Mouse (Mus musculus) ovary, postnatal 10 days (tissue): ENCODE measurements around the gene Npm1.

Experiments used
- DNase-seq: peaks from one replicate; pipeline ENCODE4 v3.0.0; 2022; ENCODE audit warnings: low spot score

The Npm1 gene

GRCm38 (mm10) chr11:33180701-33181116 is 17.7 kb upstream of the Npm1 start:
- no peak for DNase-seq

GRCm38 (mm10) chr11:33179802-33180201 is 16.8 kb upstream of the Npm1 start:
- DNase-seq, result no peak

- DNase-seq, result no peak
Observed at GRCm38 (mm10) chr11:33176525-33177245, 13.7 kb upstream of the Npm1 start.

GRCm38 (mm10) chr11:33175768-33176167 is 12.8 kb upstream of the Npm1 start:
- no peak for DNase-seq

- DNase-seq, result no peak
Observed at GRCm38 (mm10) chr11:33170489-33170888, 7.5 kb upstream of the Npm1 start.

DNA sequence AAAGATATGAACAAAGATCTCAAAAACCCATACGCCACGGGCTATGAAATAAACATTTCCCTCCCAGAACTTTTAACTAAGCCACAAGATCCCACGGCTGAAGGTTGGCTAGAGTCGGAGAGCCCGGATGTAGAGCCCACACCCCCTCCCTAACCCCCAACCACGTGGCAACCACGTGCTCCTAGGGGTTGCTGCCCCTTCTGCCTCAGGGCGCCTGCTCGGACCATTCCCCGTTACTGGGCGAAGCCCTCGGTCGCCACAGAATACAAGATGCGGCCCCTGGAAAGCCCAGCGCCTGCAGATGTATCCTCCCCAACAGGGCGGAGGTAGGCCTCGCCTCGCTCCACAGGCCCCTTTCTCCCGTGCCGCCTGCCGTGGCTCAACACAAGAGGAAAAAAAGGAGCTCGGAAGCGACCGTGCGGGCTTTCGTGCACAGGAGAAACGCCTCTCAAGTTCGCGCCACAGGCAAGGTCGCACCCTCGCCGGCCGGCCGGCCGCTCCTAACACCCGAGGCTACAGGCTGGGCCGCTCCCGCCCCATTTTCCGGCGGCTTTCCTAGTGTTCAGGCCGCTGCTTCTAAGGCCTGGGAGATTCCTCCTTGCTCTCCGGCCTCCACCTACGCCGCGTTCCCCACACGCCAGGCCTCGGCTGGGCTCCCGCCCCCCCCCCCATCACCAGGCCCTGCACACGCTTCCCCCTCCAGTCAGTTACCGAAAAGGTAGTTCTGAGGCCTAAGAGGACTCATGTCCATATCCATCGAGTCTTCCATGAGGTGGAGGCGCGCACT is 602 bp downstream of the Npm1 start:
- DNase-seq, result no peak

DNA sequence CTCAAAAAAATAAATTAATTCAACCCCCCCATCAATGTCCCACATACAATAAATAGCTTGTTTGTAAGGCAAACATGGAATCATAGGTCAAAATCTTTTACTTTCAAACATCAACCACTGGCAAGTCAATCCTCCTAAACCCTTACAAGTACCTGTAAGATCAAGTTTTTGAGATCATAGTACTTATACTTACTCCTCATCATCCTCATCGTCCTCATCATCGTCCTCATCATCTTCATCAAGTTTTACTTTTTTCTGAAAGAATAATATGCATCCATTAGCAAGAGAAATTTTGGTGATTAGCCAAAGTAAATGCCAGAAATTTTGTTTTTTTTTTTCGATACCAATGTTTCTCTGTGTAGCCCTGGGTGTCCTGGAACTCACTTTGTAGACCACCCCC is 3.3 kb downstream of the Npm1 start:
- no peak for DNase-seq

GRCm38 (mm10) chr11:33157453-33158196 is 5.4 kb downstream of the Npm1 start:
- no peak for DNase-seq

DNA sequence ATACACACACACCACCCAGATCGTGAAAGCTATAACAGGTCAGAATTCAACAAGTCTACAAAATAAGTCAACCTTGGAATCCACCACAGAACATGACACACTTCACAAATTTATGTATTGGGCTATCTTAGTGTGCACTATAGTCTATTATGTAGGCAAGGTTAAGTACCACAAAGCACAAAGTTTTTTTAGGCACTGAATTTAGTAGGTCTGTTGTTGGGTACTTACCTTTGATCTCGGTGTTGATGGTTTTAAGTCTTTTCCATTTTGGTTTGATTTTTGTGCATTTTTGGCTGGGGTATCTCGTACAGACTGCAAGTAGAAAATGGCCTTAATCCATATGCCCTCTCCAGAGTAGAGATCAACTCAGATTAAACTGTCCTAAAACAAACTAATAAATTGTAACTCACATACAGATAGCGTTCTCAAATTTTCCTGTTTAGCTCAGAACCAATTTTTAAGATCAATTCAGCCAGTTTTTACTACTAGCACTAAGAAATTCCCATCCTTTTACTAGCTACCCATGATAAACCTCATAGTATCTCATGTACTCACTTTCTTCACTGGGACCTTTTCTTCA is 6.5 kb downstream of the Npm1 start:
- DNase-seq, result no peak

- DNase-seq, result no peak
Observed at GRCm38 (mm10) chr11:33154459-33154858, 8.5 kb downstream of the Npm1 start.

DNA sequence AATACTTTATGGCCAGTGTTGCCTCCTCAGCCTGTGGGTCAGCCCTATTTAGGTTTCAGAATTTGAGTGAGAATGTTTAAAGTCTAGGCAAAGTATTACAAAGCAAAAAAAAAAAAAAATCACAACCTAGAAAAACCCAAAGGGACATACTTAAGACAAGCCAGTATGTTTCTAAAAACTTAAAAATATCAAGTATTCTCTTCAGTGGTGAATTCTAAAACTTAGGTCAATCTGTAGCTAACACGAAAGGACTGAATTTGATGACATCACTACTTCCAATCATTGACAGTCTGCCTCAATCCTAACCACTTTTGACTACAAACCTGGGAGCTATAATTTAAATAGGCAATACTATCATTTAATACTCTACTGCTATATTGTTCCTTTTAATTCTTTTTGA is 10.0 kb downstream of the Npm1 start:
- DNase-seq, result no peak

- no peak for DNase-seq
Observed at GRCm38 (mm10) chr11:33151780-33152145, 11.2 kb downstream of the Npm1 start.

DNA sequence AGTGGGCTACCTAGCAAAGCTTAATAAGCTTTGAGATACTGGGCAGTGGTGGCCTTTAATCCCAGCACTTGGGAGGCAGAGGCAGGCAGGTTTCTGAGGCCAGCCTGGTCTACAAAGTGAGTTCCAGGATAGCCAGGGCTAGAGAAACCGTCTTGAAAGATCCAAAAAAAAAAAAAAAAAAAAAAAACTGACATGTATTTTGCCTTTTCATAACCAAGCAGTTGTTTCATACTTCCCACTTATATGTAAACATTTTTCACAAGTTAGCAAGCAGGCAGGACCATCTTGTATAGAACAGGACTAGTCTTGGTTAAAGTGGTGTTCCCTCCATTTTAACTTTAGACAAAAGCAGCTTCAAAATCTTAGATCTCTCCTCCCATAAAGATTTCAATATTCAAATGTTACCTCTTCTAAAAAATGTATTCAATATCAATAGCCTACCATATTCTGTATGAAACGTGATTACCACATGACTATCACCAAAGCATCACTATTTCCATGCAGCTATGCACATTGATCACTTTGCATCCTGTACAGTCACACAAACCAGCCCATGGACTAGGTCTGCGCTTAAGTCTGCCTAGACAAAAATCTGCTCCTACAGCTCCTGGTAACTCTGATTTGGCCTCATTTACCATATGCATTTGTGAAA is 11.8 kb downstream of the Npm1 start:
- DNase-seq, result no peak

GRCm38 (mm10) chr11:33150364-33150763 is 12.6 kb downstream of the Npm1 start:
- no peak for DNase-seq

DNA sequence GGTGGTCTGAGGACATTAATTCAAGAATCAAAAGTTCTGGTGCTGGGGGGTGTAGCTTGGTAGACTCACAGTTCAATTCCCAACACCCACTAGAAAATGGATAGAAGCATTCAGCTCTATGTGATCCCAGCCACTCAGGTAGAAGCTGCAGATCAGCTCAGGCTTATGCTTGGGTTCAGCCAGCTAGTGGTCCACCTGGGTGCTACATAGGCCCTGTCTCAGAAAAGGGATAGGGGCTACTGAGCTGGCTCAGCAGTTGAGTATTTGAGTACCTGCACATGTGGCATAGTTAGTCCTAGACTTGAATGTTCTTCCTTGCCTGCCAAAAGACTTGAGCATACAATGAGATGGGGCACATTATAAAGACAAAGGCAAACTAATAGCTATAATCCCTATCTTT is 13.6 kb downstream of the Npm1 start:
- DNase-seq, result no peak

DNA sequence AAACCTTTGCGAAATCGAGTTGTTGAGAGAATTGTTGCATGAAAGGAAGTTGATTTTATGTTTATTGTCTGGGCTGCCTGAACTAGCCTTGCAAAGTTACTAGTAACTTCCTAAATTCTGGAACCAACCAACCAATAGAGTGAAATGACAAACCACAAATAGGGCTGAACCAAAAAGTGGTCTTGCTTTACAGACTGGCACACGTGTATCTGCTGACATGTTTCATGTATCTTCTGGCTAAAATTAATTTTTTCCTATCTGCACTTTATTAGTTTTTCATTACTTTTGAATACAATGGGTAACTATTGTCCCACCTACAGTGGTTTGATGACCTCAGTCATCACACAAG is 13.9 kb downstream of the Npm1 start:
- no peak for DNase-seq

- peak; percentile 44 for DNase-seq
Observed at GRCm38 (mm10) chr11:33148338-33149087, 14.5 kb downstream of the Npm1 start.

DNA sequence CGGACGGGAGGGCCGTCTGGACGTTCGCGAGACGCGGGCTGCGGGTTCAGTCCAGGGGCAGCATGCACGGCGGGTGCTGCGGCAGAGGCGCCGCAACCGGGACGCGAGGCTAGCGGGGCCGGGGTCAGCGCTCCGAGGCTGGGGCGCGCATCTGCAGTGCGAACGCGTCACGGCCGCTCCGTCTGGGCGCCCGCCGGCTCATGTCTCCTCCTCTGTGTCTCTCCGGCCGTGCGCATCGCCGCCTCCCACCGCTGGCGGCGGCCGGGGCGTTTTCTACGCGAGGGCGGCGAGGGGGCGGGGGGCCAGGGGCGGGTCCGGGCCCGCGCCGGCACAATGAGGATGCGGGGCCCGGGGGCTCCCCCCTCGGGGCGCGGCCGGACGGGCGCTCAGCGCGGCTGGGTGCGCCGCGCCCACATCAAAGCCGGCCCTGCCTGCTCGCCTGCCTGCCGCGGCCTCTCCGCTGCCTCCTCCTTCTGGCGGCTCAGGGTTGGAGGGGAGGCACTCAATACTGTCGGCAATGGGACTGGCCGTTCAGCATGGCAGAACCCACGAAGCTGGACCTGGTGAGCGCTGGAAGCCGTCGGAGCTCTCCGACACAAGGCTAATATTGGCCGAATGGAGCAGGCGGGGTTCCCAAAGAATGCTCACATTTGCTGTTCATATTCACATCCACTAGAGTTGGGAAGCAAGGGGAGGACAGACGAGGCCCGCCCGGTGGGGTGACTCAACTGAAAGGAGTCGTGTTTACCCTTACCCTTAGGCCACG is 15.3 kb downstream of the Npm1 start:
- no peak for DNase-seq

- DNase-seq, result no peak
Observed at GRCm38 (mm10) chr11:33147171-33147571, 15.8 kb downstream of the Npm1 start, which contains the start of gene Fgf18. Fgf18 (minus strand) TSS chr11:33147400.

GRCm38 (mm10) chr11:33146651-33147131 is 16.3 kb downstream of the Npm1 start:
- peak; percentile 45 for DNase-seq
